Mouse (Mus musculus) intestine, embryonic 16.5 days (tissue): ENCODE results near the gene Acer2. TPM values are rescaled to one million over a fixed set of nuclear protein-coding genes. Genes with fewer than 3 reads are reported as not detected.

Source experiments
- ATAC-seq: fragments of 200-750 bp; cut with Nextera tagmentation; 2 replicates; pipeline ENCODE4 v1.8.0; 2017; ENCODE audit warnings: moderate TSS enrichment, moderate library complexity
- H3K27ac ChIP-seq: fragments of 300-500 bp; sonication (generic); 2 replicates; pipeline ENCODE4 v1.5.1; 2014; ENCODE audit warnings: mild to moderate bottlenecking, low read length
- H3K27me3 ChIP-seq: fragments of 300-500 bp; sonication (generic); replicated peaks from 2 replicates; pipeline ENCODE4 v1.6.1; 2014; ENCODE audit warnings: low read length, control low read depth, mixed read lengths; ENCODE audit not compliant: control insufficient read depth, insufficient read depth
- H3K36me3 ChIP-seq: fragments of 300-500 bp; sonication (generic); 2 replicates; pipeline ENCODE4 v1.6.1; 2014; ENCODE audit warnings: low read length, control low read depth; ENCODE audit not compliant: control insufficient read depth, insufficient read depth
- H3K4me1 ChIP-seq: fragments of 300-500 bp; sonication (generic); 2 replicates; pipeline ENCODE4 v1.6.1; 2014; ENCODE audit warnings: low read length, control low read depth, mixed read lengths; ENCODE audit not compliant: control insufficient read depth, insufficient read depth
- H3K4me2 ChIP-seq: fragments of 300-500 bp; sonication (generic); 2 replicates; pipeline ENCODE4 v1.6.1; 2014; ENCODE audit warnings: low read depth, low read length, control low read depth
- H3K4me3 ChIP-seq: fragments of 300-500 bp; sonication (generic); 2 replicates; pipeline ENCODE4 v1.5.1; 2014; ENCODE audit warnings: mild to moderate bottlenecking, low read length
- H3K9ac ChIP-seq: fragments of 300-500 bp; sonication (generic); 2 replicates; pipeline ENCODE4 v1.6.1; 2014; ENCODE audit warnings: low read depth, low read length
- H3K9me3 ChIP-seq: fragments of 300-500 bp; sonication (generic); 2 replicates; pipeline ENCODE4 v1.6.1; 2016; ENCODE audit warnings: low read length, control low read depth; ENCODE audit not compliant: control insufficient read depth
- WGBS: fragments of 180-500 bp; shearing (Covaris S2); extraction: QIAGEN DNeasy Blood & Tissue Kit; methylation state at CpG from one replicate; pipeline ENCODE4 v1.1.7; 2014; 5-methylcytosine and 5-hydroxymethylcytosine counted together
- polyA plus RNA-seq: library from polyadenylated mRNA; unstranded; fragments of >200 nt; fragmentation: Nextera tagmentation; extraction: Ambion mirVana; gene quantifications from 2 replicates; pipeline ENCODE4 v1.2.1, GENCODE M21; 2015

The Acer2 gene
- polyA plus RNA-seq, 1 experiment from 2014 or later = 20.6 TPM

- WGBS = under 1% methylated on average over 50 of the region's 50 CpGs
- H3K27me3 ChIP-seq = no peaks in the 10 kb centered on the region
- peak overlapping the region; percentile 96 for H3K4me3 ChIP-seq
- 0 out of 2 replicates have a peak, but pooled peaks cover 4% of the 10 kb centered on the region for H3K9me3 ChIP-seq
- peak overlapping the region; percentile 95 for H3K27ac ChIP-seq
- peak overlapping the region; percentile 100 for H3K9ac ChIP-seq
- peak overlapping the region; percentile 71 for H3K4me2 ChIP-seq
- peaks cover 21% of the 10 kb centered on the region for H3K36me3 ChIP-seq
- peaks cover 10% of the 10 kb centered on the region for H3K4me1 ChIP-seq
- no peak for ATAC-seq
Measured at GRCm38 (mm10) chr4:86856304-86857112, 17.7 kb upstream of the Acer2 start.

GRCm38 (mm10) chr4:86857113-86858069 is 16.8 kb upstream of the Acer2 start, which contains the start of gene Rps6:
Rps6 (minus strand) TSS chr4:86857412.
- Histone ChIP-seq H3K9me3 (0 out of 2 replicates have a peak, but pooled peaks cover 4% of the 10 kb centered on the region), H3K4me1 (peaks cover 10% of the 10 kb centered on the region), H3K4me3 (peak within 1 kb of the TSS; percentile 96), H3K9ac (peak within 1 kb of the TSS; percentile 100), H3K27me3 (no peaks in the 10 kb centered on the region), H3K36me3 (peaks cover 19% of the 10 kb centered on the region), H3K4me2 (peak within 1 kb of the TSS; percentile 91), H3K27ac (peak within 1 kb of the TSS; percentile 95)
- WGBS = under 1% methylated on average over 65 of the region's 68 CpGs
- peak; percentile 98 for ATAC-seq

- 0 out of 2 replicates have a peak, but pooled peaks cover 1% of the 10 kb centered on the region for H3K9me3 ChIP-seq
- H3K4me3 ChIP-seq = peak overlapping the region; percentile 96
- peaks cover 16% of the 10 kb centered on the region for H3K36me3 ChIP-seq
- no peaks in the 10 kb centered on the region for H3K27me3 ChIP-seq
- H3K4me2 ChIP-seq = peak overlapping the region; percentile 91
- ATAC-seq = no peak
- peak overlapping the region; percentile 83; the same call in 1 of the 2 replicates for H3K27ac ChIP-seq
- H3K9ac ChIP-seq = peak overlapping the region; percentile 85
- 57% methylated on average over 12 of the region's 12 CpGs for WGBS
- H3K4me1 ChIP-seq = peaks cover 10% of the 10 kb centered on the region
Measured at GRCm38 (mm10) chr4:86858070-86858440, 16.1 kb upstream of the Acer2 start.

GRCm38 (mm10) chr4:86864087-86864486 is 10.1 kb upstream of the Acer2 start:
- no peak for ATAC-seq
- H3K9ac ChIP-seq = no peak overlapping the region
- no peaks in the 10 kb centered on the region for H3K9me3 ChIP-seq
- WGBS = 80% methylated on average over 5 of the region's 5 CpGs
- H3K27ac ChIP-seq = no peak overlapping the region
- H3K4me1 ChIP-seq = no peaks in the 10 kb centered on the region
- no peaks in the 10 kb centered on the region for H3K27me3 ChIP-seq
- no peak overlapping the region for H3K4me2 ChIP-seq
- H3K36me3 ChIP-seq = no peaks in the 10 kb centered on the region
- no peak overlapping the region for H3K4me3 ChIP-seq

- no peak overlapping the region for H3K4me3 ChIP-seq
- H3K4me2 ChIP-seq = no peak overlapping the region
- no peaks in the 10 kb centered on the region for H3K9me3 ChIP-seq
- no peak overlapping the region for H3K9ac ChIP-seq
- peaks cover 3% of the 10 kb centered on the region; the same call in 1 of the 2 replicates for H3K27me3 ChIP-seq
- ATAC-seq = no peak
- H3K4me1 ChIP-seq = 0 out of 2 replicates have a peak, but pooled peaks cover 10% of the 10 kb centered on the region
- H3K36me3 ChIP-seq = no peaks in the 10 kb centered on the region
- H3K27ac ChIP-seq = no peak overlapping the region
Measured at GRCm38 (mm10) chr4:86871988-86872387, 2.2 kb upstream of the Acer2 start.

- H3K36me3 ChIP-seq = no peaks in the 10 kb centered on the region
- peaks cover 3% of the 10 kb centered on the region; the same call in 1 of the 2 replicates for H3K27me3 ChIP-seq
- 44% methylated on average over 4 of the region's 4 CpGs for WGBS
- H3K4me1 ChIP-seq = 0 out of 2 replicates have a peak, but pooled peaks cover 10% of the 10 kb centered on the region
- no peak overlapping the region for H3K27ac ChIP-seq
- H3K9ac ChIP-seq = no peak overlapping the region
- no peaks in the 10 kb centered on the region for H3K9me3 ChIP-seq
- H3K4me3 ChIP-seq = no peak overlapping the region
- no peak for ATAC-seq
- no peak overlapping the region for H3K4me2 ChIP-seq
Measured at GRCm38 (mm10) chr4:86873072-86873471, 1.1 kb upstream of the Acer2 start.

- no peaks in the 10 kb centered on the region for H3K36me3 ChIP-seq
- no peak overlapping the region for H3K9ac ChIP-seq
- no peak overlapping the region for H3K4me3 ChIP-seq
- H3K4me2 ChIP-seq = no peak overlapping the region
- WGBS = 95% methylated on average over 2 of the region's 2 CpGs
- peaks cover 3% of the 10 kb centered on the region; the same call in 1 of the 2 replicates for H3K27me3 ChIP-seq
- no peak overlapping the region for H3K27ac ChIP-seq
- ATAC-seq = no peak
- H3K4me1 ChIP-seq = 0 out of 2 replicates have a peak, but pooled peaks cover 10% of the 10 kb centered on the region
- H3K9me3 ChIP-seq = no peaks in the 10 kb centered on the region
Measured at GRCm38 (mm10) chr4:86879477-86879876, 5.3 kb downstream of the Acer2 start.

- Histone ChIP-seq H3K4me2 (no peak overlapping the region), H3K4me1 (no peaks in the 10 kb centered on the region), H3K36me3 (no peaks in the 10 kb centered on the region), H3K27ac (no peak overlapping the region), H3K9ac (no peak overlapping the region), H3K27me3 (no peaks in the 10 kb centered on the region; the same call in 1 of the 2 replicates), H3K4me3 (no peak overlapping the region), H3K9me3 (no peaks in the 10 kb centered on the region)
- ATAC-seq = no peak
- WGBS = 85% methylated on average over 4 of the region's 4 CpGs
Measured at GRCm38 (mm10) chr4:86881178-86881577, 7.0 kb downstream of the Acer2 start.

- ATAC-seq = no peak
- no peaks in the 10 kb centered on the region for H3K27me3 ChIP-seq
- H3K4me1 ChIP-seq = 0 out of 2 replicates have a peak, but pooled peaks cover 3% of the 10 kb centered on the region
- no peak overlapping the region for H3K4me3 ChIP-seq
- H3K9me3 ChIP-seq = no peaks in the 10 kb centered on the region
- WGBS = 52% methylated on average over 2 of the region's 2 CpGs
- no peaks in the 10 kb centered on the region for H3K36me3 ChIP-seq
- no peak overlapping the region for H3K9ac ChIP-seq
- no peak overlapping the region for H3K4me2 ChIP-seq
- H3K27ac ChIP-seq = no peak overlapping the region
Measured at GRCm38 (mm10) chr4:86882413-86882812, 8.2 kb downstream of the Acer2 start.
